Mouse (Mus musculus): ENCODE measurements around the gene Slc7a1. TPM values are rescaled to one million over a fixed set of nuclear protein-coding genes. Genes with fewer than 3 reads are reported as not detected.
A peak's percentile ranks its signal among the peaks of the same experiment; 100 is the strongest.

Slc7a1 gene
- polyA plus RNA-seq (2015; fragmentation: Nextera tagmentation; extraction: Ambion mirVana), result 40.0 and 43.3 TPM in 2 replicates

DNA sequence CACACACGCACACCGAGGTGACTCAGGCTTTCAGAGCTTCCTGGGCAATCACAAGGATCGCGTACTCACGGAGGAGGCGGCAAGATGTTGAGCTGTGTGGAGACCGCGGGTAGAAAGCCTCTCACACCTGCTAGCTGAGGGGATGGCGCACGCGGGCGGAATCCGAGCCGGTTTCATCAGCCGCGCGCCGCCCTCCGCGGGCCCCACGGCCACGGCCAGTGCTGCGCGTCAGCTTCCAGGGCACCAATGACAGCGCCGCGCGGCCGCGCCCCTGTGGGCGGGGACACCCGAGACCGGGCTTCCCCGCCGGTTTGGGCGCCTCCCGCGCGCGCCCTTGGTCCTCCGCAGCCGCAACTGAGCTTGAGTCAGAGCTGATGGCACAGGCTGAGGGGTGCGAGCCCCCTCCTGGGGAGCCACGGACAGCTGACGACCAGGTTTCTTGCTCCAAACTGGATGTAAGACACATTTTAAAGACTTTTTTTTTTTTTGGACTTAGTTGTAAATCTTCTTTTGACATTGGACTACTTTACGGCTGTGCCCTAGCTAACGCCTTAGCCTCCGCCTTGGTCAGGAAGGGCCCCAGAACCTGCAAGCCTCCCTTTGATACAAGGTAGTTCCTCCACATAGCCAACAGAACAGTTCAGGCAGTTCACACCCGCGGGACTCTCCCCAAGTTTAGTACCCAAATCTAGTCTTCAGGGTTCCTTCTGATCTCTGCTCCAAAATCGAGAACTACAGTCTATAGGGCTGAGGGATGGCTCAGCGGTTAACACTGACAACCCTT, at the start of gene Slc7a1:
TSS of gene Slc7a1 (minus strand) at position 245 of the 784 bp plus-strand sequence.
- Histone ChIP-seq H3K9ac (replicated peaks) (peak within 1 kb of the TSS; percentile 81), H3K4me1 (peaks cover 22% of the 10 kb centered on the region), H3K27me3 (replicated peaks) (0 out of 2 replicates have a peak, but pooled peaks cover 3% of the 10 kb centered on the region), H3K4me2 (peak within 1 kb of the TSS; percentile 94), H3K36me3 (no peaks in the 10 kb centered on the region), H3K4me3 (replicated peaks) (peak within 1 kb of the TSS; percentile 81), H3K9me3 (replicated peaks) (no peaks in the 10 kb centered on the region), H3K27ac (replicated peaks) (peak within 1 kb of the TSS; percentile 84)
- 2% methylated on average over 52 of the region's 52 CpGs for WGBS
- peak; percentile 94 for ATAC-seq (ENCODE audit: low FRiP score)

DNA sequence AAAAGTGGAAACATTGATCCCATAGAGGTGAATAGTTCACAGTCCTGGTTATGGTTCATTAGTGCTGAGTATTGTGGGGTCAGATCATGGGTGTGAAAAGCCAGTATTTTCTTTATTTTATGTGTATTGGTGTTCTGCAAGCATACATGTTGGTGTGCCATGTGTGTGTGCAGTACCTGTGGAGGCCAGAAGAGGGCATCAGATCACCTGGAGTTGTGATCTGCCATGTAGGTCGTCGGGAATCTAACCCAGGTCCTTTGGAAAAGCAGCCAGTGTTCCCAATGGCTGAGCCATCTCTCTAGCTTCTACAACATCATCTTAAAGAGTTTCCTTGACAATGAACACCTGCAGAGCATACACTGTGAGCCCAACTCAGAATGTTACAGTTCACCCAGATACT, 45.3 kb upstream of the Slc7a1 start:
- no peak for ATAC-seq (ENCODE audit: low FRiP score)
- Histone ChIP-seq H3K27me3 (replicated peaks) (no peaks in the 10 kb centered on the region), H3K9ac (replicated peaks) (no peak overlapping the region), H3K4me1 (0 out of 2 replicates have a peak, but pooled peaks cover 4% of the 10 kb centered on the region), H3K36me3 (no peaks in the 10 kb centered on the region), H3K4me3 (replicated peaks) (no peak overlapping the region), H3K27ac (replicated peaks) (no peak overlapping the region), H3K9me3 (replicated peaks) (no peaks in the 10 kb centered on the region), H3K4me2 (no peak overlapping the region)
- WGBS, result 88% methylated on average over 2 of the region's 2 CpGs

- H3K4me1 ChIP-seq, result 0 out of 2 replicates have a peak, but pooled peaks cover 4% of the 10 kb centered on the region
- H3K27ac ChIP-seq (replicated peaks), result no peak overlapping the region
- H3K27me3 ChIP-seq (replicated peaks), result no peaks in the 10 kb centered on the region
- H3K4me2 ChIP-seq, result no peak overlapping the region
- no peak overlapping the region for H3K4me3 ChIP-seq (replicated peaks)
- WGBS, result 77% methylated on average over 5 of the region's 5 CpGs
- no peaks in the 10 kb centered on the region for H3K9me3 ChIP-seq (replicated peaks)
- no peak overlapping the region for H3K9ac ChIP-seq (replicated peaks)
- H3K36me3 ChIP-seq, result no peaks in the 10 kb centered on the region
- no peak for ATAC-seq (ENCODE audit: low FRiP score)
These were observed 44.0 kb upstream of the Slc7a1 start for GRCm38 (mm10) chr5:148443734-148444133.

DNA sequence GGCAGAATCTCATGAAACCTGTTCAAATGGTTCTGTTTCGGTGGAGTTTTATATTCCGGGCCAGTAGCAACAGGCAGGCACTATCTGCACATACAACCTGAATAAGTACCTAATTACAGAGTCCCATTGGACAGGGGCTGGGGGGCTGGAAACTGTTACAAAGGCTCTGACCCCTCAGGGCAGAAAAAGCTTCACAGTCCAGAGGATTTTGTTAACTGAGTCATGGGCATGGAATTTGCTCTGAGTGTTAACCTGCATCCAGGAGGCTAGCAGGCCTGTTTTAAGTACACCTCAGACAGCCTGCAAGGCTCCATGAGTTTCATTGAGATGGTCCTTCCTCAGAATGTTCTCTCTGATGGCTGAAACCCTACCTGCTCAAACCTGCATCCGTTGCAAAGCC, 36.0 kb upstream of the Slc7a1 start:
- Histone ChIP-seq H3K4me3 (replicated peaks) (no peak overlapping the region), H3K9me3 (replicated peaks) (no peaks in the 10 kb centered on the region), H3K4me1 (no peaks in the 10 kb centered on the region), H3K9ac (replicated peaks) (no peak overlapping the region), H3K4me2 (no peak overlapping the region), H3K36me3 (no peaks in the 10 kb centered on the region), H3K27ac (replicated peaks) (no peak overlapping the region), H3K27me3 (replicated peaks) (no peaks in the 10 kb centered on the region)
- WGBS, result 84% methylated on average over 3 of the region's 3 CpGs
- ATAC-seq (ENCODE audit: low FRiP score), result no peak

GRCm38 (mm10) chr5:148432121-148432520, 32.4 kb upstream of the Slc7a1 start:
- H3K27ac ChIP-seq (replicated peaks), result no peak overlapping the region
- H3K9ac ChIP-seq (replicated peaks), result no peak overlapping the region
- H3K27me3 ChIP-seq (replicated peaks), result no peaks in the 10 kb centered on the region
- ATAC-seq (ENCODE audit: low FRiP score), result no peak
- no peaks in the 10 kb centered on the region for H3K9me3 ChIP-seq (replicated peaks)
- no peak overlapping the region for H3K4me2 ChIP-seq
- 80% methylated on average over 5 of the region's 5 CpGs for WGBS
- H3K4me1 ChIP-seq, result no peaks in the 10 kb centered on the region
- H3K4me3 ChIP-seq (replicated peaks), result no peak overlapping the region
- no peaks in the 10 kb centered on the region for H3K36me3 ChIP-seq

DNA sequence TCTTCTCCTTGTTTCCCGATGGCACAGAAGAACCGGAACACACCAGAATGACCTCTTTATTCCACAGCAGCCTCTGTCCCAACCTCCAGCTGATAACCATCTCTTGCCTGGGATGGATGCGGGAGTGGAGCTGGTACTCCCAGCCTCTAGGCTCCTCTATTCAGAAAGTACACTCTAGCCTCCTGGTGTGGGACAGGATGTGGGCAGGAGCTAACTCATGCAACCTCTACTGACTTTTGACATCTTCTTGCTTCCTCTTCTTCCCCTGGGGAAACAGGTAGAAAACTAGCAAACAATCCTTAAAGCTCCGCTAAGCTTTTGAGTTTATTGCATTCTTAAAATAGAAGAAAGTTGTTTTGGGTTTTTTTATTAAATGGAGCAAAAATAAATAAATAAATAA, 29.1 kb upstream of the Slc7a1 start:
- no peak for ATAC-seq (ENCODE audit: low FRiP score)
- H3K27ac ChIP-seq (replicated peaks), result no peak overlapping the region
- H3K4me1 ChIP-seq, result no peaks in the 10 kb centered on the region
- H3K4me3 ChIP-seq (replicated peaks), result no peak overlapping the region
- 86% methylated on average over 4 of the region's 4 CpGs for WGBS
- H3K9ac ChIP-seq (replicated peaks), result no peak overlapping the region
- no peak overlapping the region for H3K4me2 ChIP-seq
- no peaks in the 10 kb centered on the region for H3K9me3 ChIP-seq (replicated peaks)
- no peaks in the 10 kb centered on the region for H3K36me3 ChIP-seq
- no peaks in the 10 kb centered on the region for H3K27me3 ChIP-seq (replicated peaks)

GRCm38 (mm10) chr5:148425136-148425535, 25.4 kb upstream of the Slc7a1 start:
- H3K27ac ChIP-seq (replicated peaks), result no peak overlapping the region
- no peak overlapping the region for H3K9ac ChIP-seq (replicated peaks)
- no peaks in the 10 kb centered on the region for H3K27me3 ChIP-seq (replicated peaks)
- 92% methylated on average over 6 of the region's 6 CpGs for WGBS
- H3K4me2 ChIP-seq, result no peak overlapping the region
- H3K4me3 ChIP-seq (replicated peaks), result no peak overlapping the region
- no peaks in the 10 kb centered on the region for H3K4me1 ChIP-seq
- H3K36me3 ChIP-seq, result no peaks in the 10 kb centered on the region
- ATAC-seq (ENCODE audit: low FRiP score), result no peak
- H3K9me3 ChIP-seq (replicated peaks), result no peaks in the 10 kb centered on the region

DNA sequence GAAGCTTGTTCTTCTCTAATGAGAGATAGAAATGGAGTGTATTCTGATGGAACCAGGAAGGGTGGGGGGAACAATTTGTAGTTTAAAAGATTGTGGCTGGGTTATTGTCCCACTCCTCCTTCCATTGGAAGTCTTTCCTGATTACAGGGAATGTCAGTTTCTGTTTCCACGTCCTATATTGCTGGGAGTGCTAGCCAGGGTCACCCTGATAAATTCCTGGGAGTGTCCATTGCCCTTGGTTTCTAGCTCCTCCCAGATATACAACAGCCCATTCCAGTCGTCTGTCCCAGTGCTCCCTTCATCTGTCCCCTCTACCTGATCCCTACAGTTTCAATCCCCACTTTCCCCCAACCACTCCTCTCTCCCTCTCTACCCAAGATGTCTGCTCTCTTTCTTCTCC, 21.6 kb upstream of the Slc7a1 start:
- Histone ChIP-seq H3K27ac (replicated peaks) (no peak overlapping the region), H3K27me3 (replicated peaks) (no peaks in the 10 kb centered on the region), H3K9me3 (replicated peaks) (no peaks in the 10 kb centered on the region), H3K4me2 (no peak overlapping the region), H3K9ac (replicated peaks) (no peak overlapping the region), H3K36me3 (no peaks in the 10 kb centered on the region), H3K4me1 (no peaks in the 10 kb centered on the region), H3K4me3 (replicated peaks) (no peak overlapping the region)
- WGBS, result 58% methylated on average over 2 of the region's 2 CpGs
- no peak for ATAC-seq (ENCODE audit: low FRiP score)

DNA sequence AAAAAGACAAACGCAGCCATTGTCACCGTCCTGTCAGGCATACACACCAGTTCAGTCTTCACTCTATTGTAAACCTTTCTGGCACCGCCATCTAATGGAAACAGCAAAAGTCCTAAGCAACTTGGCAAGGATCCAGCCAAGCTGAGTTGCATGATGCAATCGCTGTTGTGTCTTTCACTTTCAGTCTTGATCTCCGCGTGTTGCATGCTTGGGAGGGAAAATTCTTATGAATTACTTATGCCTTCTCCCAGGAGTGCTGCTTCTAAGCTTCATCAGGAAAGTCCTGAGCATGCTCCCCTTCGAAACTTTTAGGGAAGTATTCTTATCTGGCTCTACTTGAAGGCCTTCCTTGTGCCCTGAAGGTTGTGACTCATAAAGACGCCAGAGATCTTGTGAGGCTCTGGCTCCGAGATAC, 19.4 kb upstream of the Slc7a1 start:
- Histone ChIP-seq H3K9me3 (replicated peaks) (no peaks in the 10 kb centered on the region), H3K4me2 (no peak overlapping the region), H3K4me3 (replicated peaks) (no peak overlapping the region), H3K9ac (replicated peaks) (no peak overlapping the region), H3K36me3 (no peaks in the 10 kb centered on the region), H3K27ac (replicated peaks) (no peak overlapping the region), H3K4me1 (no peaks in the 10 kb centered on the region), H3K27me3 (replicated peaks) (no peaks in the 10 kb centered on the region)
- no peak for ATAC-seq (ENCODE audit: low FRiP score)
- WGBS, result 73% methylated on average over 9 of the region's 9 CpGs

GRCm38 (mm10) chr5:148418436-148418835, 18.7 kb upstream of the Slc7a1 start:
- no peak overlapping the region for H3K4me2 ChIP-seq
- H3K27ac ChIP-seq (replicated peaks), result no peak overlapping the region
- H3K4me3 ChIP-seq (replicated peaks), result no peak overlapping the region
- no peaks in the 10 kb centered on the region for H3K27me3 ChIP-seq (replicated peaks)
- no peaks in the 10 kb centered on the region for H3K9me3 ChIP-seq (replicated peaks)
- WGBS, result 95% methylated on average over 9 of the region's 9 CpGs
- no peak for ATAC-seq (ENCODE audit: low FRiP score)
- H3K4me1 ChIP-seq, result no peaks in the 10 kb centered on the region
- H3K36me3 ChIP-seq, result no peaks in the 10 kb centered on the region
- no peak overlapping the region for H3K9ac ChIP-seq (replicated peaks)

DNA sequence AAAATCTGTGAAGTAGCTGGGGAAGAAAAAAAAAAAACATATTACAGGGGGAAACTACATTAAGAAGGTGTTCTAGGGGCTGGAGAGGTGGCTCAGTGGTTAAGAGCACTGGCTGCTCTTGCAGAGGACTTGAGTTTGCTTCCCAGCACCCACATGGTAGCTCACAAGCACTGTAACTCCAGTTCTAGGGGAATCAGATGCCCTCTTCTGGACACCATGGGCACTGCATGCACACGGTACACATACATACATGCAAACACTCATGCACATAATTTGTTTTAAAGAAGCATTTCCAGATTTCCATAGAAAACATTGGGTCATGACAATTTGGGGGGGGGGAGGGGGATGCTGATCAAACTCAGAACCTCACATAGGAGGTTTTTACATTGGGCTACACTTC, 18.1 kb upstream of the Slc7a1 start:
- H3K4me3 ChIP-seq (replicated peaks), result no peak overlapping the region
- H3K27me3 ChIP-seq (replicated peaks), result no peaks in the 10 kb centered on the region
- no peak overlapping the region for H3K9ac ChIP-seq (replicated peaks)
- no peaks in the 10 kb centered on the region for H3K36me3 ChIP-seq
- H3K4me2 ChIP-seq, result no peak overlapping the region
- no peak for ATAC-seq (ENCODE audit: low FRiP score)
- H3K9me3 ChIP-seq (replicated peaks), result no peaks in the 10 kb centered on the region
- WGBS, result 96% methylated on average over 1 of the region's 1 CpGs
- no peak overlapping the region for H3K27ac ChIP-seq (replicated peaks)
- H3K4me1 ChIP-seq, result no peaks in the 10 kb centered on the region

- H3K36me3 ChIP-seq, result no peaks in the 10 kb centered on the region
- 82% methylated on average over 10 of the region's 10 CpGs for WGBS
- H3K27ac ChIP-seq (replicated peaks), result no peak overlapping the region
- H3K9me3 ChIP-seq (replicated peaks), result no peaks in the 10 kb centered on the region
- H3K27me3 ChIP-seq (replicated peaks), result no peaks in the 10 kb centered on the region
- no peak for ATAC-seq (ENCODE audit: low FRiP score)
- H3K4me1 ChIP-seq, result no peaks in the 10 kb centered on the region
- no peak overlapping the region for H3K4me2 ChIP-seq
- H3K9ac ChIP-seq (replicated peaks), result no peak overlapping the region
- H3K4me3 ChIP-seq (replicated peaks), result no peak overlapping the region
These were observed 16.8 kb upstream of the Slc7a1 start for GRCm38 (mm10) chr5:148416461-148416860.
